24 mouse cellular contexts compared by ENCODE assay signal in genomic region chr13:42358588-42358987, GRCm38 (mm10). TPM values are rescaled to one million over a fixed set of nuclear protein-coding genes. Genes with fewer than 3 reads are reported as not detected.
DNase-seq lines count a peak whose midpoint lies in the region; ATAC-seq and TF ChIP-seq lines count a peak whose summit lies in the region.
"Had no signal": no experiment of that assay in that cellular context is flagged by ENCODE, and none has a peak within 500 bp of the region (broad histone marks: within the 10 kb centered on the region; RNA-seq: fewer than 3 reads in every experiment).

No protein-coding gene starts in this region.

- no peak overlapping the region for H3K27ac ChIP-seq in limb, embryonic 13.5 days
- no peak overlapping the region for H3K27ac ChIP-seq in limb, embryonic 10.5 days
- H3K27ac ChIP-seq in limb, embryonic 14.5 days (replicated peaks; ENCODE audit: low read depth, low read length) = no peak overlapping the region
- H3K27ac ChIP-seq in hindbrain, embryonic 12.5 days = no peak overlapping the region
- H3K27ac ChIP-seq: embryonic facial prominence, embryonic 12.5 days; forebrain, embryonic 12.5 days; heart, embryonic 10.5 days; limb, embryonic 12.5 days; liver, embryonic 15.5 days; lung, embryonic 15.5 days had no signal

- DNase-seq in frontal cortex, postnatal 25 days (ENCODE audit: low spot score in 2 of 2) = no peak
- DNase-seq in limb, embryonic 10.5 days (ENCODE audit: low spot score) = no peak
- DNase-seq in R1 (ENCODE audit: low read depth, low spot score) = peak; percentile 14
- DNase-seq in limb, embryonic 14.5 days (ENCODE audit: low spot score) = no peak
- no peak for DNase-seq in kidney, postnatal 36 days
- DNase-seq: adrenal gland, adult 2 months; cerebellum, adult 11-12 months; cerebellum, postnatal 14 days; heart, postnatal 10 days; kidney, adult 8-10 months; kidney, postnatal 14 days; lung, postnatal 36 days; midbrain, embryonic 14.5 days; thymus, postnatal 25 days had no signal

- no peak overlapping the region for H3K4me3 ChIP-seq in limb, embryonic 13.5 days
- H3K4me3 ChIP-seq in limb, embryonic 10.5 days = no peak overlapping the region
- H3K4me3 ChIP-seq in limb, embryonic 14.5 days (replicated peaks; ENCODE audit: low read length) = no peak overlapping the region
- no peak overlapping the region for H3K4me3 ChIP-seq in hindbrain, embryonic 12.5 days
- H3K4me3 ChIP-seq: embryonic facial prominence, embryonic 12.5 days; forebrain, embryonic 12.5 days; heart, embryonic 10.5 days; limb, embryonic 12.5 days; liver, embryonic 15.5 days; lung, embryonic 15.5 days; megakaryocyte, embryonic 14.5 days had no signal

- whole genome bisulfite sequencing in limb, embryonic 13.5 days = 73% methylated on average over 9 of the region's 9 CpGs
- WGBS in limb, embryonic 10.5 days = 89% methylated on average over 9 of the region's 9 CpGs
- WGBS in limb, embryonic 14.5 days = 70% methylated on average over 9 of the region's 9 CpGs
- 84% methylated on average over 9 of the region's 9 CpGs for WGBS in hindbrain, embryonic 12.5 days

- H3K4me1 ChIP-seq in limb, embryonic 13.5 days = no peaks in the 10 kb centered on the region
- H3K4me1 ChIP-seq in limb, embryonic 10.5 days = no peaks in the 10 kb centered on the region
- no peaks in the 10 kb centered on the region for H3K4me1 ChIP-seq in limb, embryonic 14.5 days (ENCODE audit: control insufficient read depth, insufficient read depth, low read length)
- H3K4me1 ChIP-seq in hindbrain, embryonic 12.5 days = no peaks in the 10 kb centered on the region
- H3K4me1 ChIP-seq: embryonic facial prominence, embryonic 12.5 days; forebrain, embryonic 12.5 days; heart, embryonic 10.5 days; limb, embryonic 12.5 days; liver, embryonic 15.5 days; lung, embryonic 15.5 days; megakaryocyte, embryonic 14.5 days had no signal

- no peak overlapping the region for H3K9ac ChIP-seq in limb, embryonic 13.5 days
- H3K9ac ChIP-seq in limb, embryonic 14.5 days (ENCODE audit: low read depth, low read length, severe bottlenecking) = no peak overlapping the region
- no peak overlapping the region for H3K9ac ChIP-seq in hindbrain, embryonic 12.5 days
- H3K9ac ChIP-seq: embryonic facial prominence, embryonic 12.5 days; forebrain, embryonic 12.5 days; limb, embryonic 12.5 days; liver, embryonic 15.5 days; lung, embryonic 15.5 days had no signal

- TF ChIP-seq POLR2A in limb, embryonic 14.5 days (IDR thresholded peaks at IDR 0.05; ENCODE audit: borderline replicate concordance, extremely low read depth, insufficient read depth, insufficient read length) = no peak

- no peaks in the 10 kb centered on the region for H3K9me3 ChIP-seq in limb, embryonic 13.5 days
- H3K9me3 ChIP-seq in limb, embryonic 10.5 days (replicated peaks) = no peaks in the 10 kb centered on the region
- no peaks in the 10 kb centered on the region for H3K9me3 ChIP-seq in limb, embryonic 14.5 days (ENCODE audit: control insufficient read depth, low read length)
- H3K9me3 ChIP-seq in hindbrain, embryonic 12.5 days (replicated peaks) = no peaks in the 10 kb centered on the region
- H3K9me3 ChIP-seq: embryonic facial prominence, embryonic 12.5 days; forebrain, embryonic 12.5 days; heart, embryonic 10.5 days; limb, embryonic 12.5 days; liver, embryonic 15.5 days; megakaryocyte, embryonic 14.5 days had no signal

- no peak overlapping the region for H3K4me2 ChIP-seq in limb, embryonic 13.5 days (replicated peaks)
- H3K4me2 ChIP-seq in limb, embryonic 14.5 days (replicated peaks; ENCODE audit: low read depth, low read length, severe bottlenecking) = no peak overlapping the region
- no peak overlapping the region for H3K4me2 ChIP-seq in hindbrain, embryonic 12.5 days (replicated peaks)
- H3K4me2 ChIP-seq: embryonic facial prominence, embryonic 12.5 days; forebrain, embryonic 12.5 days; limb, embryonic 12.5 days; liver, embryonic 15.5 days; lung, embryonic 15.5 days had no signal

- no peaks in the 10 kb centered on the region for H3K36me3 ChIP-seq in limb, embryonic 13.5 days
- H3K36me3 ChIP-seq in limb, embryonic 10.5 days = no peaks in the 10 kb centered on the region
- no peaks in the 10 kb centered on the region for H3K36me3 ChIP-seq in limb, embryonic 14.5 days (ENCODE audit: control insufficient read depth, insufficient read depth, low read length)
- no peaks in the 10 kb centered on the region for H3K36me3 ChIP-seq in hindbrain, embryonic 12.5 days
- H3K36me3 ChIP-seq: embryonic facial prominence, embryonic 12.5 days; forebrain, embryonic 12.5 days; heart, embryonic 10.5 days; limb, embryonic 12.5 days; liver, embryonic 15.5 days; lung, embryonic 15.5 days had no signal

- ATAC-seq in frontal cortex, adult (ENCODE audit: low TSS enrichment) = peak; percentile 67
- ATAC-seq in limb, embryonic 13.5 days (ENCODE audit: low FRiP score, low read depth) = 0 out of 2 replicates have a peak, but pooled peaks have one; percentile 28
- 0 out of 2 replicates have a peak, but pooled peaks have one; percentile 30 for ATAC-seq in limb, embryonic 14.5 days (ENCODE audit: low FRiP score, low read depth)
- ATAC-seq in hindbrain, embryonic 12.5 days (ENCODE audit: low FRiP score) = no peak

- H3K27me3 ChIP-seq in limb, embryonic 13.5 days = no peaks in the 10 kb centered on the region
- H3K27me3 ChIP-seq in limb, embryonic 10.5 days (ENCODE audit: low read depth, poor library complexity, severe bottlenecking) = no peaks in the 10 kb centered on the region
- no peaks in the 10 kb centered on the region for H3K27me3 ChIP-seq in limb, embryonic 14.5 days (ENCODE audit: control insufficient read depth, insufficient read depth, low read length)
- H3K27me3 ChIP-seq in hindbrain, embryonic 12.5 days = no peaks in the 10 kb centered on the region
- H3K27me3 ChIP-seq: embryonic facial prominence, embryonic 12.5 days; forebrain, embryonic 12.5 days; limb, embryonic 12.5 days; liver, embryonic 15.5 days; lung, embryonic 15.5 days; megakaryocyte, embryonic 14.5 days had no signal

RNA-seq across cellular contexts. Expression of gene Edn1, which starts 57.3 kb away (rescaled TPM):
- 2.6 and 2.8 TPM in 2 replicates for polyA plus RNA-seq in limb, embryonic 13.5 days (2015; fragmentation: Nextera tagmentation; extraction: Ambion mirVana)
- 0.58 and 0.65 TPM in 2 replicates for polyA plus RNA-seq in limb, embryonic 10.5 days (2016; fragmentation: Nextera tagmentation; extraction: Ambion mirVana)
- polyA plus RNA-seq in limb, embryonic 14.5 days (2012; rRNA removed) = 2.4 and 2.8 TPM in 2 replicates
- 3.7 and 4.0 TPM in 2 replicates for polyA plus RNA-seq in limb, embryonic 14.5 days (2014; fragmentation: Nextera tagmentation; extraction: Ambion mirVana)
- polyA plus RNA-seq in hindbrain, embryonic 12.5 days (2016; fragmentation: Nextera tagmentation; extraction: Ambion mirVana) = 1.9 and 2.0 TPM in 2 replicates
